Comparison of ENCODE assay signal across 8 mouse cellular contexts in genomic region chrX:13230615-13231179, GRCm38 (mm10). TPM values are rescaled to one million over a fixed set of nuclear protein-coding genes. Genes with fewer than 3 reads are reported as not detected.
DNase-seq lines count a peak whose midpoint lies in the region; ATAC-seq and TF ChIP-seq lines count a peak whose summit lies in the region.

No protein-coding gene starts in this region.

- POLR2A ChIA-PET in Patski (lab: Charles Lee): interaction anchor here (0.6 to 1.1 kb wide), 2 partner anchors 10 to 158 kb away, joined by 3 read pairs; no protein-coding TSS in a partner anchor

- CTCF ChIA-PET in Patski (lab: Charles Lee): interaction anchor here (1.0 to 3.0 kb wide), 5 partner anchors 9 to 426 kb away, joined by 3 to 12 read pairs (median 5); no protein-coding TSS in a partner anchor

- 11% methylated on average over 17 of the region's 17 CpGs for WGBS in hindbrain, embryonic 11.5 days
- WGBS in lung, postnatal 0 days: 7% methylated on average over 17 of the region's 17 CpGs

- ATAC-seq in Patski: peak; percentile 93
- ATAC-seq in hindbrain, embryonic 11.5 days (ENCODE audit: low FRiP score): peak; percentile 98
- peak; percentile 99 for ATAC-seq in lung, postnatal 0 days

- peak overlapping the region; percentile 51 for H3K27ac ChIP-seq in hindbrain, embryonic 11.5 days (ENCODE audit: low read depth, low read length)
- H3K27ac ChIP-seq in lung, postnatal 0 days (ENCODE audit: low read length): peak overlapping the region; percentile 68; the same call in 1 of the 2 replicates

- no peaks in the 10 kb centered on the region for H3K9me3 ChIP-seq in hindbrain, embryonic 11.5 days (ENCODE audit: control insufficient read depth, low read length)
- H3K9me3 ChIP-seq in lung, postnatal 0 days (ENCODE audit: low read length): no peaks in the 10 kb centered on the region

- H3K4me3 ChIP-seq in hindbrain, embryonic 11.5 days (ENCODE audit: low read depth, low read length): peak overlapping the region; percentile 26
- peak overlapping the region; percentile 25 for H3K4me3 ChIP-seq in lung, postnatal 0 days (ENCODE audit: low read depth, low read length)

- no peak for TF ChIP-seq CTCF in Patski (IDR thresholded peaks at IDR 0.05)
- TF ChIP-seq CTCF in lung, postnatal 0 days (IDR thresholded peaks at IDR 0.05): peak; percentile 21; the same call in 1 of the 2 replicates

- TF ChIP-seq EP300 in lung, postnatal 0 days (IDR thresholded peaks at IDR 0.05): no peak

- DNase-seq in Patski (ENCODE audit: low read depth, low spot score): peak; percentile 53
- peak; percentile 90 for DNase-seq in cerebellum, adult 9-11 months
- peak; percentile 83 to 92 for DNase-seq in frontal cortex, adult 2 months (ENCODE audit: extremely low spot score in 1 of 2, low spot score in 1 of 2)
- peak; percentile 85 for DNase-seq in hindbrain, embryonic 11.5 days (ENCODE audit: low spot score)
- peak; percentile 51 to 72 for DNase-seq in layer of hippocampus, postnatal 10 days (ENCODE audit: low spot score in 2 of 2)
- peak; percentile 94 for DNase-seq in lung, postnatal 0 days (ENCODE audit: low spot score)
- DNase-seq in retina, embryonic 14.5 days (ENCODE audit: low spot score): peak; percentile 87
- DNase-seq in thymus, postnatal 36 days: peak; percentile 69 to 84

- in situ Hi-C loops in Patski (cut with MboI; ENCODE audit: low pct_unique_long_range_greater_than_20kb): no loop called here

- peak overlapping the region; percentile 40 for H3K4me2 ChIP-seq in hindbrain, embryonic 11.5 days (replicated peaks; ENCODE audit: low read depth, low read length)
- peak overlapping the region; percentile 48 for H3K4me2 ChIP-seq in lung, postnatal 0 days (replicated peaks; ENCODE audit: low read depth, low read length)

- peaks cover 17% of the 10 kb centered on the region for H3K27me3 ChIP-seq in Patski
- H3K27me3 ChIP-seq in hindbrain, embryonic 11.5 days (ENCODE audit: control insufficient read depth, insufficient read depth, low read length): no peaks in the 10 kb centered on the region
- H3K27me3 ChIP-seq in lung, postnatal 0 days (replicated peaks; ENCODE audit: insufficient read depth, low read length): no peaks in the 10 kb centered on the region

- no peaks in the 10 kb centered on the region for H3K36me3 ChIP-seq in hindbrain, embryonic 11.5 days (ENCODE audit: control insufficient read depth, insufficient read depth, low read length)
- H3K36me3 ChIP-seq in lung, postnatal 0 days (ENCODE audit: insufficient read depth, low read length): no peaks in the 10 kb centered on the region

- H3K9ac ChIP-seq in hindbrain, embryonic 11.5 days (ENCODE audit: low read depth, low read length): peak overlapping the region; percentile 37; the same call in 1 of the 2 replicates
- H3K9ac ChIP-seq in lung, postnatal 0 days (replicated peaks; ENCODE audit: low read depth): no peak overlapping the region

- H3K4me1 ChIP-seq in hindbrain, embryonic 11.5 days (replicated peaks; ENCODE audit: control insufficient read depth, insufficient read depth, low read length): no peaks in the 10 kb centered on the region
- H3K4me1 ChIP-seq in lung, postnatal 0 days (ENCODE audit: insufficient read depth, low read depth, low read length): no peaks in the 10 kb centered on the region

RNA-seq across cellular contexts. Expression of gene Ddx3x, which starts 50.1 kb away (rescaled TPM):
- 242 TPM for polyA plus RNA-seq in Patski (2021)
- polyA plus RNA-seq in frontal cortex, adult 2 months (2012; rRNA removed): 78.5 and 90.0 TPM in 2 replicates
- polyA plus RNA-seq in hindbrain, embryonic 11.5 days (2014; fragmentation: Nextera tagmentation; extraction: Ambion mirVana): 177 and 200 TPM in 2 replicates
- 100 to 1,000 TPM; 181 to 211 TPM for total RNA-seq in layer of hippocampus, postnatal 10 days (2021)
- polyA plus RNA-seq in lung, postnatal 0 days (2015; fragmentation: Nextera tagmentation; extraction: Ambion mirVana): 81.8 and 85.2 TPM in 2 replicates

Comparison
In these comparisons a context has a peak if more than half of its experiments do, and no peak if none do; other contexts are left out.
1. Peak in every context shown above with its lines: DNase-seq, ATAC-seq, H3K4me3 ChIP-seq and H3K27ac ChIP-seq.